Mouse (Mus musculus) cerebellum, adult 8-10 months (tissue): ENCODE measurements around the gene Zfhx3.

ENCODE experiments used
- DNase-seq: peaks from one replicate; pipeline ENCODE4 v3.0.0; 2022

The Zfhx3 gene

DNA sequence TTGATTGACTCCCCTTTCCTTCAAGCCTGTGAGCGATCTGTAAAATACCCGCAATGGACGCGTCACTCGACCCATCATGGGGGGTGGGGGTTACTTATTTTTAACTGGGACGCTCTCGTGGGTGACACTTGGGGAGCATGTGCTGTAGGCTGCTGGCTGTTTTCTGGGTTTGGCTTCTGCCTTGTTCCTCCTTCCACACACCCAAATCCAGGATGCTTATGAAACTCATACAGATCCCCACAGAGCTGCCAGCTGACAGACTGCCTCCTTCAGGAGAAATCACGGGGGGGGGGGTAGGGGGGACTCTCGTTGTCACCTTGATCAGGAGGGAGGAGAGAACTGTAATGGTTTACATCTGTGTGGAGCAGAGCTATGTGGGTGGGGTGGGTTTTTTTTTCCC, 966.6 kb downstream of the Zfhx3 start:
- no peak for DNase-seq

DNA sequence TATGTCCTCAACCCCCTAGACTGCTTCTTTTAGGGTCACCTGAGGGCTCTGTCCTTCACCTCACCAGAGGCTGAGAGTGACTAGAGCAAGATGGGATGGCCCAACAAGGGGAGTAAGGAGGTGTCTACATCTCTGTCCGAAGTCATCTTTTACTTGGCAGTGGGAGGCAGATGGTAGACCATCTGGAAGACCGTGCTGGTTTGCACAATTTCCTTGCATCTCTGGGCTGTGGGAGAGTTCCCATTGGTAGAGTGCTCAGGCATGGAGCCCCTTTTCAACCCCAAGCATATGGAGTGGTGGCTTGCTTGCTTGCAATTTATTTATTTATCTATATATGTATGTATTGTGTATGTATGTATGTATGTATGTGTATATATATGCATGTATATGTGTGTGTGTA, 967.0 kb downstream of the Zfhx3 start:
- DNase-seq = no peak

DNA sequence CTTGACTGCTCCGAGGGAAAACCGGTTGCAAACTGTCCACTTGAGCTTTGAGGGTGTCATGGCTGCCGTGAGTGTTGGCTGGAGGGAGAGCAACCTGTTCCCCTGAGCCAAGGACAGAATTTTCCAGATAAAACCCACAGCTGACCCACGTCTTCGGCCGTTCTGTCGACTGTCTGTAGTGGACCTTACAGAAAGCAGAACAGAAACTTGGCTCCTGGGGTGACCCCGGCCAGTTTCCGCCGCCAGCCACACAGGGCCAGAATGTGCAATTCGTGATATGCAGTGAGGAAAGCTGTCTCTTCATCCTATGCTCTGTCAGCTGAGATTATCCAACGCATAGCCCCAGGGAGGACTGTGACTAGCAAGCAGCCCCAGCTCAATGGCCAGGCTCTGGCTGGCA, 968.4 kb downstream of the Zfhx3 start:
- no peak for DNase-seq

DNA sequence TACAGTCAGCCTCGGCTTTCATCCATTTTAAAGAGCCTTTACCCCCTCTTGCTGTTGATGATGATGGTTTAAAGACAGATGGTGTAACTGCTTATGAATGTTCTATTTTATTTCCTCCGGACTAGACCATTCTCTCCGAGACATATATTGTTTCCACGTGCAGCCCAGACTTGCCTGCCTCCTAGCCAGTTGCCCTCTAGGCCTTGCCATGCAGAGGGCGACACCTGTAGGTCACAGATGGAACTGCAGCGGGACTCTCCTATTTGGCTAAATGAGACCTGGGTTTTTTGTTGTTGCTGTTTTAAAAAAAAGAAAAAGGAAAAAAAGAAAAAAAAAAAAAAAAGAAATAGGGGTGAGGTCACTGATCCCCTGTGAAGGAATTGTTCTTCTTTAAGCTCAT, 969.1 kb downstream of the Zfhx3 start:
- peak; percentile 79 for DNase-seq

DNA sequence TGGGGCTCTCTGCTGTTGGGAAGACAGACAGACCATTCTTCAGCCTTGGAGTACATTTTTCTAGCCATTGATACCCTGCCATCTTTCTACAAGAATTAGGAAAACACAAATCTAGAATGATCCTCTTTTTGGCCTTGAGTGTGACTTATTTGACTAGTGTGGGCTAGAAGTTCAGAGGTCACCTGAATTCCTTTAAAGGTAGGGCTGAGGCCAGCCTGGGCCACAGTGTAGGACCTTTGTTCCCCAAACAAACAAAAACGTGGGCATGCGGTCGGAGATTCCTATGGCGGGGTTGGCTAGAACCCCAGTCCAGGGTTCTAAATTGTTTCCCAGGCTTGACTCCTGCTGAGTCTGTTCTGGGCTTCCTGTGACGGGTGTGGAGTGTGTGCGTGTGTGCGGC, 970.6 kb downstream of the Zfhx3 start:
- no peak for DNase-seq

DNA sequence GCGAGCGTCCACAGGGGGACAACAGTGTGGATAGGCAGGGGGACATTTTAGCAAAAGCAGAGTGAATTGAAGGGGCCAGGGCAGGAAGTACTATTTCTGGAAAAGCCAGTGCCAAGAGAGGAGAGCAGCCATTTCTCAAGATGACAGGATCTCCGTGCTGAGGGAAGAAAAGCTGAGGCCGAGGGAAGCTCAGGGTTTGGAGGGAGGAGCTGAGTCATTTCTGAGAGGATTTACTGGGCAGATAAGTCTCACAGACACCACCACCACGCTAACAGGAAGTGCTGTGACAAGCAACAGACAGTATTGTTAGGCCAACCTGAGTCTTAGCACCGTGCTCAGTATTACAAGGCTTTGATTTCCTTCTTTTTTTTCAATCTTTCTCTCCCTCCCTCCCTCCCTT, 973.0 kb downstream of the Zfhx3 start:
- DNase-seq = no peak

DNA sequence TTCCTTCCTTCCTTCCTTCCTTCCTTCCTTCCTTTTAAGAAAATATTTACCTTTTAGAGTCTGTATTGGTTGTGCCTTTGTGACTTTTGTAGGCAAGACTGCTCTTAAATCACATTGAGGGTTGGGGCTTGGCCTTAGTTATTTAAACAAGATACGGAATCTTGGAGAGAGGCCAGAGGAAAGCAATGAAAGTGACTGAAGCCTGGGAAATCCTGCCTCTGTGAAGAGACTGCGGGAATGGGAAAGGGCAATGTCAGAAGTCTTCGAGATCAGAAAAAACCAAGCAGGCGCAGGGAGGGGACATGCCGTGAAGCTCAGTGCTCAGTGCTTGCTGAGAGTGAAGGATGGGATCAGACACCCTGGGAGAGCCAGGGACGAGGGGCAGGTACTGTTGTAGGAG, 973.4 kb downstream of the Zfhx3 start:
- no peak for DNase-seq

DNA sequence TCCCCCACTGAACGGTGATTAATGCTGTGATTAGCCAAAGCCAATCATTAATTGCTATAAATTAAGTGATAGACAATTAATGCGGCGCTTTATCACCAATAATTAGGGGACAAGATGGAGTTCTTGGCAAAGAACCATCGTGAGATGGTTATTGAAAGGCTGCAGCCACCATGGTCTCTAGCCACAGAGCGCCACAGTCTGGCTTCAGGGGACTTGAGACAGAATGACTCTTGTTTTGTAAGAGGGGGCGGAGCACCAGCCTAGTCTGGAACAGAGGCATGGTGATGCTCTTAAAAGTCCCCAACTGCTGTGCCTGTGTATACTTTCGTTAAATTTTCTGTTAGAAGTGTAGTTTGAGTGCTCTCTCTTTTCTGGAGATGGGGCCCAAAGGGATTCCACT, 977.7 kb downstream of the Zfhx3 start:
- DNase-seq = no peak

DNA sequence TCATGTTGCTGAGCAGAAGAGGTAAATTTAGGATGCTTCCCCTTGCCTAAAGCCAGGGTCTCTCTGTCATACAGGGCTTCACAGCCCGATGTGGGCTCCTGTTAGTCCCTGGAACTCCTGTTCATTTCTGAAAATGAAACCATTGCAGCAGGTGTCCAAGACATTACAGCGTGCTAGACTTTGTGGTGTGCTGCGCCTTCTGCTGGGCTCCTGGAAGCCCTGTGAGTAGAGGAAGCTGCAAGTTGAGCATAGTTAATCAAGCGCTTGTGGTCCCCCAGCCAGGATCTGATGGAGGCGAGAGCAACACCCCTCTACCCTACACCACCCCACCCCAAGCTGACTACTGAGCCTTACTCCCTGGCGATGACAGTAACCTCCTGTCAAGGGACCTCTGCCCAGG, 980.7 kb downstream of the Zfhx3 start:
- no peak for DNase-seq

DNA sequence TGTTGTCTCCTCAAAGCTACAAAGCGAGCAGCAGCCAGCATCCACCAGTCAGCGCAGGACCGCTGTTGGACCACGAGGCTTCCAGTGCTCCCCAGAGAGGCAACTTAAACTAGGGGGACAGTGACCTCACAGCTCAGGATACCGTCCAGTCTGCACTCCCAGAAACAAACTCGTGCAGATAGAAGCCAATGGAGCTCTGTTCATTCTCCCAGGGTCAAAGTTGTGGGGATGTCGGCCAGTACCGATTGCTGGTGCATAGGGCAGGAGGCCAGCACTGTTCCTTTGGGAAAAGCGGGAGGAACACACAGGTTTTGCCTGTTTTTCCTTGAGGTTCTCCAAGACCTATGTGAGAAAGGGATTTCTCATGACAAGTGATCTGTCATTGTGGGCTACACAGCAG, 982.1 kb downstream of the Zfhx3 start:
- DNase-seq = no peak

DNA sequence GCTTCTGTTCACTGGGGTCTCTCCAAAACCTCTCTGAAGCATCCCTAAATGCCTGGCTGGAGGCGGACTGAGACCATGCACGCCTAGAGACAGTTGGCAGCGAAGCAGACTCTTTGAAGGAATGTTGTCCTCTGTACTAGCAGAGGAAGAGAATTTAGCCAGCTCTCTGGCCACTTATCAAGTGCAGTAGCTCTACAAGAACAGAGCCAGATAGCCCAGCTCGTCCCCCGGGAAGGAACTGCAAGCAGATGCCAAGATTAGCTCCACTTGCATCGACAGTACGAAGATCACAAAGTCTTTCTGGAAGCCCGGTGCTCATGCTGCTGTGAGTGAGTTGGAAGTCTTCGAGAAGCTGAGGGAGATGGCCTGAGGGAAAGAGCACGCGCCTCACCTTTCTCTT, 983.7 kb downstream of the Zfhx3 start:
- DNase-seq = no peak

DNA sequence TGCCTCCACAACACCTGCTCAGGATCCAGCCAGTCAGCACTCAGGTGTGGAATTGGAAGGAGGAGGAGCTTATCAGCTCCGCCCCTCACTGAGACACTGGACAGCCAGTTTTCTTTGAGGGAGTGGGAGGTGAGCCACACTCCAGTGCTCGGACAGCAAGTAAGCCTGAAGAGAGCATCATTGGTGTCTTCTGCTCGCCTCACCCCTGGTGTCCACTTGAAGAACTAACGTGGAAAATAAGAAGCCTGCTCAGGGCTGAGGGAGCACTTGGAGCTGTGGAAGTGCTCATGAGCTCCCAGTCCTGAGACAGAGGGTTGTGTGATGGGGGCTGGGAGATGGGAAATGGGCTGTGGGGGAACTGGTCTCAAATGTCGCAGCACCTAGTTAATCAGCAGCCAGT, 988.2 kb downstream of the Zfhx3 start:
- no peak for DNase-seq

DNA sequence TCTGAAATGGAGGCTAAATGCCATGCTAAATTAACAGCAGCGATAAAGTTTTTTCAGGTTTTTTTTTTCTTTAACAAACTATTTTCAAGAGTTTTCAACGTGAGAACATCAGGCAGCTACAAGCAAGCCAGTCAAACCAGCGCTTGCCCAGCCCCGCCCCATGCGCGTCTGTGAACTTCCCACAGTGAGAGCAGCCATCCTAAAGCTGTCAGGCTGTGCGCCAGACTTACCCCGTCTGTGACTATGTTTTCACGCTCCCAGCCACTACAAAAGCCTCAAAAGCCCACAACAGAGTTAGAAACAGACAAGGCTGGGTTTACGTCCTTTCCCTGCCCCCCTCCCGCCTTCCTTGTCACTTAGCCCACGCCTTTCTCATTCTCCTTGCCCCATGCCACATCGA, 989.4 kb downstream of the Zfhx3 start:
- DNase-seq = no peak

DNA sequence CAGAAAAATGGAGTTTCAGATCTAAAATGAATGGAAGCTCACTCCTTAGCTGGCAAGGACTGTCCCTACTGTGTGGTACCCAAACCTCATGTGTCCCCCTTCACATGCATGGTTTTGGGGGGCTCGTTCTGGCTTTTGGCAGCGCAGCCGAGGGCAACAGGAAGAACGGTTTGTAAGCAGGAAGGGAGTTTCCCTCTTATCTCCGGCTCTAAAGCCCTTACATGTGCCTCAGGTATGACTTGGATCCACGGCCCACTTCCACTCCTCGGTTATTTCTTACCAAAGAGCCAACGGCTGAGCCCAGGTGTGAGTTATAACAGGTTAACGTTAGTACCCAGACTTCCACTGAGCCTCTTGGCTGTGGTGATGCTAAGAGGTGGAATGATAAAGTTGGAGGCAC, 990.3 kb downstream of the Zfhx3 start:
- no peak for DNase-seq

DNA sequence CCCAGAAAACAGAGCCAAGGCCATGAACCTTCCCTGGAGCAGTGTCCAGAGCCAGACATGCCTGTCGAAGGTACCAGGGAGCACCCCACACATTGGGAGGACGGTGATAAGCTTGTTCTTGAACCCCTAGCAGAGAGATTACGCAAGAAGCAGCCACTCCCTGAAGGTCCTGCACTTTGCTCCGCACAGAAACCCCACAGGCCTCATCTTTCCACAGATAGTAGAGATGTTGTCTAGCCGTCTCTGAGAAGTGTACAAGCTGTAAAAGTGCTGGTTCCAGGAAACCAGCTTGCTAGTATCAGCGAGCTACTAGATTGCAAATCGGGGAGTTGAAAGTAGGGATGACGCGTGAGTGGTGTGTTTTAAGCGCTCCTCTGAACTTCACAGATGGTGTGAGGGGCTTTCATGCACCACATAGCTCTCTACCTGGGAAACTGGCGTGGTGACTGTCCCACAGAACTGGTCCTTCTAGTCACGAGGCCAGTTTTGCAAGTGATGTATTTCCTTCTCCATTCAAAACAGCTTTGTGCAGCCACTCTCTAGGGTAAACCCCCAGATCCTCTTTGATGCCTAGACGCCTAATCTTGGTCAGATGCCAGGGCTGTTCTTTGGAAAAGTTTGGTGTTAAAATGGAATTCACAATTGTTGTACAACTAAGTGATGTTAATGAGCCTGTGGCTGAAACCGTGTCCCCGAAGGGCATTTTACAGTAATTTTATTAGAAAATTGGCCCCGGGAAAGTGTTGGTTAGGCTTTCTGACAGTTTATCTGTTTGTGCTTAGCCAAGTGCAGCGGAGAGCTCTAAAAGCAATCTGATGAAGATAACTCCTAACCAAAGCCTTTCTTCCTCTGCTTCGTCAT, 993.6 kb downstream of the Zfhx3 start:
- DNase-seq = no peak

DNA sequence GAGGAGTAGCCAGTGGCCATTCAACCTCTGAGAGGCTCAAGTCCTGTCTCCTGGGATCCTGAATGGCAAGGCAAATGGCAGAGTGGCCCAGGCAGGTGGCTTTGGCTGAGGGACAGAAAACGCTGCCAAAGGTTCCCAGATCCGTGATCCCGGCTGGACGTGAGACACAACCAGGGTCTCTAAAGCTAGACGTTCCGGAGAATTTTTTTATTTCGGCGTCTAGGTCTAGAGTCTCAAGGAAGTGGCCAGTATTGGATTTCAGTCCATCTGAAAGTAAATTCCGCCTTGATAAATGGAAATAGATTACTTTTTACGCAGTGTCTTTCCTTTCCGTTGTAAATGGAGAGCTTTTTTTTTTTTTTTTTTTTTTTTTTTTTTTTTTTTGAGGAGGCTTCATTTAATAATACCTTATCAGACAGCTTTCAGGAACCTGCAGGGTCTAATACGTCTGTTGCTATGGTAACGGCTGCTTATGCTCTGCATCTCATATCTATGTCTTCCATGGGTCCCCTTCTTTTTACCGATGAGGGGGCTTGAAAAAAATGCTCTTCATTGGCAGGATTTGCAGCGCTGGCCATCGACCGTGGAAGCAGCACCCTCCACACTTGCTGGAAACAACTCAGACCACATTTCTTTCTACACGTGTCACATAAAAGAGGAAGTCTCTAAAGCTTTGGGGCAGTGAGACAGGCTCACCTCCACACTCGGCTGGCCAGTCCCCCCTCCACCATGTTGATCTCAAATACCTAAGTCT, 994.4 kb downstream of the Zfhx3 start:
- no peak for DNase-seq

DNA sequence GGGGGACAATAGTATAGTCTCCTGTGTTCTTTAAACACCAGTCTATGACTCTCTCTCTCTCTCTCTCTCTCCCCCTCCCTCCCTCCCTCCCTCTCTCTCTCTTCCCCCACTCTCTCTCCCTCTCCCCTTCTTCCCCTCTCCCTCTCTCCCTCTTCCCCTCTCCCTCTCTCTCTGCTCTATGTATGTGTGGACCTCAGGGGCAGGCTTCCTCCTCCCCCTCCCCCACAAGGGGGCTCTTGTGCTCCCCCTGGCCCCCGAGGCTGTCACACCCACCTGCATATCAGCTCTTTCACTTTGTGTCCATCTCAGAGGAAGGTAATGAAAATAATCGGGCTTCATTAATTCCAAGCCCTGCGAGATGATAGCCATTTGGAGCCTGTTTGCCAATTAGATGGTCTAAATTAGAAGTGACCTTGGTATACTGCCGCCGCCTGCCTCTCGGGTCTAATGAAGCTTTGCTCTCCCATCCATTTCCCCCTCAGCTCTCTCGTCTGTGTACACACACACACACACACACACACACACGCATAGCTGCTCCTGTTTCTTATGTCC, 995.5 kb downstream of the Zfhx3 start:
- no peak for DNase-seq

DNA sequence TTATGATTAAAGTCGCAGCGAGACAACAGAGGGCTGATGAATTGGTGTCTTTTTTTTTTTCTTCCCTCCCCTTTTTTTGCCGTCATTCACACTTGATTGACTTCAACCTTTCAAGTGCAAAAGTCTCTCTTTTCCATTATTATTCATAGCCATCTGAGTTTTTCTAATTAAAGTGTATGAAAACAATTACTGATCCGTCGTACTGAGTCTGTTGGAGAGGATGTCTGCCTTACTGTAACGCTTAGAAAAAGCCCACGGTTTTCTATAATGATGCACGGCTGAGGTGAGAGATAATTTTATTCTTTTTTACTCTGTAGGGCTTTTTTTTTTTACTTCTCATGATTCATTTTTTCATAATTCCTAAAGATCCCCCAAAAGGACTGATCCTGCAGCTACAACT, 1000.2 kb downstream of the Zfhx3 start:
- DNase-seq = no peak

DNA sequence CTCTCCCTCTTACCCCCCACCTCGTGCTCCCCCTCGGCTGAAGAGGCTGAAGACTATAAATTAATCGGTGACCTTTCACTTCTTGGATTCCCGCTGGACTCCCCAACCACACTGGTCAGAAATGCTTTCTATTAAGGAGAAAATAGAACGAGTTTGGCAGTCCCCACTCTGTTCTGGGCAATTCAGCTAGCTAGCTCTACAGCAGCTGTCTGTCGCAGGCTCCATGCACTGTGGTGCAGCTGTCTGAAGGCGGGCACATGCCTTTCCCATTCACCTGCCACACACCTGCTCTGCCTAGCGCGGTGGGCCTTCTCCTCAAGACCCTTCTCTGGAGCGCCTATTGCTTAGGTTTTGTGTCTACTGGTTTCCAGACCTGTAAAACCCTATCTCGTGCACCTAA, 1000.7 kb downstream of the Zfhx3 start:
- no peak for DNase-seq

DNA sequence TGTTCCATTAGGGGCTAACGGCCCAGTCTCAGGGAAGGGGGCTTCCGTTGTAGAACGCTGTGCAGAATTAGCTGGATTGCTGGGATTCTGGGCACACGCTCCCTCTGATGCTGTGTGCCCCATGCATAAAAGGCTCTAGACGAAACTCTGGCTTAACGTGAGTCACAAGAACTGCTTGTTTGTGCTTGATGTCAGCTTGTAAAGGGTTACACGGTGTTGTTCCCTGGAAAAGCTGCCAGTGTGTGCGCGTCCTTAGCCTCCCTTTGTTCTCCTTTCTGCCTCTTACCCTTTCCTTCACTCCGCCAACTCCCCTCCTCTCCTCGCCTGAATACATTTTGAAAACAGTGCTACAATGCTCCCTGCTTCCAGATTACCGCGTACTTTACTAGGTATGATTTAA, 1001.9 kb downstream of the Zfhx3 start:
- DNase-seq = no peak

DNA sequence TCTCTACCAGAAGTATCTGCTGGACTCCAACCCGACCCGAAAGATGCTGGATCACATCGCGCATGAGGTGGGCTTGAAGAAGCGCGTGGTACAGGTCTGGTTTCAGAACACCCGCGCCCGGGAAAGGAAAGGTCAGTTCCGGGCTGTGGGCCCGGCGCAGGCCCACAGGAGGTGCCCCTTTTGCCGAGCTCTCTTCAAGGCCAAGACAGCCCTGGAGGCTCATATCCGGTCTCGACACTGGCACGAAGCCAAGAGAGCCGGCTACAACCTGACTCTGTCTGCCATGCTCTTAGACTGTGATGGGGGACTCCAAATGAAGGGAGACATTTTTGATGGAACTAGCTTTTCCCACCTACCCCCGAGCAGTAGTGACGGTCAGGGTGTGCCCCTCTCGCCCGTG, 1007.9 kb downstream of the Zfhx3 start:
- DNase-seq = no peak

DNA sequence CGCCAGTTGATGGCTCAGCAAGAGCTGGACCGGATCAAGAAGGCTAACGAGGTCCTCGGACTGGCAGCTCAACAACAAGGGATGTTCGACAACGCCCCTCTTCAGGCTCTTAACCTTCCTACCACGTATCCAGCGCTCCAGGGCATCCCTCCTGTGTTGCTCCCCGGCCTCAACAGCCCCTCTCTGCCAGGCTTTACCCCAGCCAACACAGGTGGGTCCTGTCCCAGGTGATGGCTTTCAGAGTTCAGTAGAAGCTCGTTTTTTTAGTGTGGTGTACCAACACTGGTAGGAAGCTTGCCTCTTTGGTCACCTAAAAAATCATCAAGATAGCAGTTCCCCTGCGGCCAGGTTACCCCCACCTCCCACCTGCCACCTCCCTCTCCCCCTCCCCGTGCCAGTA, 1009.1 kb downstream of the Zfhx3 start:
- DNase-seq = no peak

DNA sequence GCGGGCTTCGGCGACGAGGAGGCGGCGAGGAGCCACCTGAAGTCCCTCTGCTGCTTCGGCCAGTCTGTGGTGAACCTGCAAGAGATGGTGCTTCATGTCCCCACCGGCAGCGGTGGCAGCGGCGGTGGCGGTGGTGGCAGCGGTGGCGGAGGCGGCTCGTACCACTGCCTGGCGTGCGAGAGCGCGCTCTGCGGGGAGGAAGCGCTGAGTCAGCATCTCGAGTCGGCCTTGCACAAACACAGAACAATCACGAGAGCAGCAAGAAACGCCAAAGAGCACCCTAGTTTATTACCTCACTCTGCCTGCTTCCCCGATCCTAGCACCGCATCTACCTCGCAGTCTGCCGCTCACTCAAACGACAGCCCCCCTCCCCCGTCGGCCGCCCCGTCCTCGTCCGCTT, 1014.0 kb downstream of the Zfhx3 start:
- DNase-seq = no peak

DNA sequence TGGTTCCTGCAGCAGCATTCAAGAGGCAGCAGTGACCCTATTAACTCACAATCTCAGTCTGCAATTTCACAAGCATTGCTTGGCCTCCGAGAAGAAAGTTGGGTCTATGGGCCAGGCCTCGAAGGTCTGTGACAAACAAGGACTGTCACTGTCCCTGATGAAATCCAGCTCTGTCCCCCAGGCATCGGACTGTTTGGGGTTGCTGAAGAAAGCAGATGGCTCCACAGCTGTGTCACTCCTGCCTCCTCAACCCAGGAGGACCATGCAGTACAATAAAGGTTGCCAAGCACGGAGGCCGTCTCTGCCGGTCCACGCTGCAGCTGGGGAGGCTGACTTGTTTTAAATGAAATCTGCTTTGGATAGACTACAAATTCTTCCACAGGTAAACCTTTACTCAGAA, 1020.1 kb downstream of the Zfhx3 start:
- DNase-seq = no peak
